Mouse (Mus musculus) embryonic fibroblast, embryonic 13.5 days (primary cell): Measurements from ENCODE around the gene Tnni1.

Experiments
- CTCF ChIP-seq: IDR thresholded peaks from 2 replicates; pipeline ENCODE4 v1.5.1; 2011; ENCODE audit warnings: mild to moderate bottlenecking, control low read depth, low read length, moderate library complexity, borderline replicate concordance; ENCODE audit not compliant: insufficient read depth
- POLR2A ChIP-seq: IDR thresholded peaks from 2 replicates; pipeline ENCODE4 v1.6.1; 2011; ENCODE audit warnings: low read depth, mild to moderate bottlenecking, control low read depth, low read length, moderate library complexity

- no peak for TF ChIP-seq POLR2A
- TF ChIP-seq CTCF, result no peak
These were observed 67.9 kb downstream of the Tnni1 start for GRCm38 (mm10) chr1:135847139-135847562.
